Mouse (Mus musculus): ENCODE measurements at regions not wholly inside any gene's neighbourhood (a gene's known extent, or its start where the extent isn't known, plus 50 kb on each side); places are given as distances from the start of the nearest gene placed in this dataset.

GRCm38 (mm10) chr11:113175323-113175722 lies 393.3 kb downstream of the Sox9 start:
- TF ChIP-seq POLR2A (IDR thresholded peaks at IDR 0.05; ENCODE audit: low read depth, low read length) = no peak
- peak; percentile 78 for TF ChIP-seq CTCF (conservative IDR thresholded peaks at IDR 0.05; ENCODE audit: insufficient read depth, insufficient read length, low read depth, low read length)
- WGBS = 32% methylated on average over 6 of the region's 6 CpGs
- Histone ChIP-seq H3K4me3 (ENCODE audit: insufficient read depth, low read depth, low read length) (no peak overlapping the region), H3K27me3 (replicated peaks; ENCODE audit: control insufficient read depth, insufficient read depth, low read length) (no peaks in the 10 kb centered on the region), H3K36me3 (ENCODE audit: control insufficient read depth, insufficient read depth, low read length) (no peaks in the 10 kb centered on the region), H3K4me1 (ENCODE audit: control insufficient read depth, insufficient read depth, low read length) (peaks cover 7% of the 10 kb centered on the region; the same call in 1 of the 2 replicates), H3K27ac (ENCODE audit: insufficient read depth, low read depth, low read length) (no peak overlapping the region)
- DNase-seq = peak; percentile 39

DNA sequence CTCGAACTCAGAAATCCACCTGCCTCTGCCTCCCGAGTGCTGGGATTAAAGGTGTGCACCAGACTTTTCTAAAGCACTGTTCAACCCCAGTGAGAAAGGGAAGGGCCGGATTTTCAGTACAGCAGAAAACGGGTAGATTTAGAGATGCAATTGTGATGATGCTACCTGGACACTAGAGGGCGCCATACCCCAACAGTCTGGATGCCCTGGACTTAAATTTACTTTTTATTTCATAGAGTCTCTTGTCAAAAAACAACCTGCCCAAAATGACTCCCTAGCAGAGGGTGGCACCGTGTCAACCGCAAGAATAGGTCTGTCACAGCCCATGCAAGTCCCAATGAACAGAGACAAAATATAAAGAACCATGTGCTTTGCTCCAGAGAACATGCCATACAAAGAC lies 394.2 kb downstream of the Sox9 start:
- TF ChIP-seq POLR2A (IDR thresholded peaks at IDR 0.05; ENCODE audit: low read depth, low read length) (no peak), CTCF (conservative IDR thresholded peaks at IDR 0.05; ENCODE audit: insufficient read depth, insufficient read length, low read depth, low read length) (peak; percentile 77)
- Histone ChIP-seq H3K27me3 (replicated peaks; ENCODE audit: control insufficient read depth, insufficient read depth, low read length) (no peaks in the 10 kb centered on the region), H3K36me3 (ENCODE audit: control insufficient read depth, insufficient read depth, low read length) (no peaks in the 10 kb centered on the region), H3K4me1 (ENCODE audit: control insufficient read depth, insufficient read depth, low read length) (0 out of 2 replicates have a peak, but pooled peaks cover 3% of the 10 kb centered on the region), H3K4me3 (ENCODE audit: insufficient read depth, low read depth, low read length) (no peak overlapping the region), H3K27ac (ENCODE audit: insufficient read depth, low read depth, low read length) (no peak overlapping the region)
- 18% methylated on average over 7 of the region's 7 CpGs for WGBS
- peak; percentile 47 for DNase-seq

DNA sequence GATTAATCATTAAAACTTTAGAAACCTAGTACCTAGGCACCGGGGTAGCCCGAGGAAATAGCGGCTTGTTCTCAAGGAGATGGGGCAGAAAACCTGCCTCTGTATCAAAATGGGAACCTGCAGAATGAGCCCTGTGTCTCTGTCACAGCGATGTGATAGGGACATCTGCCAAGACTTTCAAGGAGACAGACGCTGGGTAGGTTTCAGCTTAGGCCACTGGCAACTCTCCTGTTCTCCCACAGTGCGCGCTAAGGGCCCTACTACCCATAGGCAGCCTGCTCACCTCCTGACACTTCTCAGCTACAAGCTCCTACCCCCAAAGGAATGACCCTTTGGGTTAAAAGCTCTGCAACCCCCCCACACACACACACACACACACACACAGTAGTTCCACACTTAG lies 396.4 kb downstream of the Sox9 start:
- no peak for TF ChIP-seq POLR2A (IDR thresholded peaks at IDR 0.05; ENCODE audit: low read depth, low read length)
- TF ChIP-seq CTCF (conservative IDR thresholded peaks at IDR 0.05; ENCODE audit: insufficient read depth, insufficient read length, low read depth, low read length) = no peak
- H3K4me3 ChIP-seq (ENCODE audit: insufficient read depth, low read depth, low read length) = no peak overlapping the region
- H3K27me3 ChIP-seq (replicated peaks; ENCODE audit: control insufficient read depth, insufficient read depth, low read length) = no peaks in the 10 kb centered on the region
- 60% methylated on average over 7 of the region's 7 CpGs for WGBS
- DNase-seq = no peak
- no peaks in the 10 kb centered on the region for H3K4me1 ChIP-seq (ENCODE audit: control insufficient read depth, insufficient read depth, low read length)
- no peaks in the 10 kb centered on the region for H3K36me3 ChIP-seq (ENCODE audit: control insufficient read depth, insufficient read depth, low read length)
- H3K27ac ChIP-seq (ENCODE audit: insufficient read depth, low read depth, low read length) = no peak overlapping the region

DNA sequence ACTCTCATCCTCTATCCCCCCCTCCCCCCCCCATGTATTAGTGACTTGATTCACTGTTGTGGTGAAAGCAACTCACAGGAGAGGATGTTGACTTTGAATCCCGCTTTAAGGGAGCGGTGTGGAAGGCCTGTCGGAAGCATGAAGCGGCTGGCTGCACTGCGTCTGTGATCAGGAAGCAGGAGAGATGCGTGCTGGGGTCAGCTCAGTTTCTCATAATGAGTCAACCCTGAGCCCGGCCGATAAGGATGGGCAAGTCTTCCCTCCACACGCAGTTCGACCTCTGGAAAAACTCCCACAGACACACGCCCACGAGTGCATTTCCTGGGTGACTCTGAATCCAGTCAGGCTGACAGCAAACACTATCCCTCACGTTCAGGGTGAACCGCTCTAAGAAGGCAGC lies 398.0 kb downstream of the Sox9 start:
- no peak for DNase-seq
- Histone ChIP-seq H3K27me3 (replicated peaks; ENCODE audit: control insufficient read depth, insufficient read depth, low read length) (no peaks in the 10 kb centered on the region), H3K36me3 (ENCODE audit: control insufficient read depth, insufficient read depth, low read length) (no peaks in the 10 kb centered on the region), H3K4me3 (ENCODE audit: insufficient read depth, low read depth, low read length) (no peak overlapping the region), H3K27ac (ENCODE audit: insufficient read depth, low read depth, low read length) (no peak overlapping the region), H3K4me1 (ENCODE audit: control insufficient read depth, insufficient read depth, low read length) (no peaks in the 10 kb centered on the region)
- TF ChIP-seq CTCF (conservative IDR thresholded peaks at IDR 0.05; ENCODE audit: insufficient read depth, insufficient read length, low read depth, low read length) (no peak), POLR2A (IDR thresholded peaks at IDR 0.05; ENCODE audit: low read depth, low read length) (no peak)
- WGBS = 48% methylated on average over 14 of the region's 14 CpGs

- no peaks in the 10 kb centered on the region for H3K27me3 ChIP-seq (replicated peaks; ENCODE audit: control insufficient read depth, insufficient read depth, low read length)
- DNase-seq = no peak
- no peaks in the 10 kb centered on the region for H3K36me3 ChIP-seq (ENCODE audit: control insufficient read depth, insufficient read depth, low read length)
- no peak overlapping the region for H3K27ac ChIP-seq (ENCODE audit: insufficient read depth, low read depth, low read length)
- H3K4me1 ChIP-seq (ENCODE audit: control insufficient read depth, insufficient read depth, low read length) = no peaks in the 10 kb centered on the region
- TF ChIP-seq CTCF (conservative IDR thresholded peaks at IDR 0.05; ENCODE audit: insufficient read depth, insufficient read length, low read depth, low read length) = no peak
- TF ChIP-seq POLR2A (IDR thresholded peaks at IDR 0.05; ENCODE audit: low read depth, low read length) = no peak
- H3K4me3 ChIP-seq (ENCODE audit: insufficient read depth, low read depth, low read length) = no peak overlapping the region
- WGBS = 68% methylated on average over 13 of the region's 13 CpGs
Measured at GRCm38 (mm10) chr11:113182083-113182861, 400.2 kb downstream of the Sox9 start.

- no peaks in the 10 kb centered on the region for H3K36me3 ChIP-seq (ENCODE audit: control insufficient read depth, insufficient read depth, low read length)
- H3K27ac ChIP-seq (ENCODE audit: insufficient read depth, low read depth, low read length) = no peak overlapping the region
- no peaks in the 10 kb centered on the region for H3K4me1 ChIP-seq (ENCODE audit: control insufficient read depth, insufficient read depth, low read length)
- WGBS = 49% methylated on average over 5 of the region's 5 CpGs
- no peaks in the 10 kb centered on the region for H3K27me3 ChIP-seq (replicated peaks; ENCODE audit: control insufficient read depth, insufficient read depth, low read length)
- H3K4me3 ChIP-seq (ENCODE audit: insufficient read depth, low read depth, low read length) = no peak overlapping the region
- TF ChIP-seq POLR2A (IDR thresholded peaks at IDR 0.05; ENCODE audit: low read depth, low read length) (no peak), CTCF (conservative IDR thresholded peaks at IDR 0.05; ENCODE audit: insufficient read depth, insufficient read length, low read depth, low read length) (no peak)
- DNase-seq = no peak
Measured at GRCm38 (mm10) chr11:113183556-113183955, 401.5 kb downstream of the Sox9 start.

DNA sequence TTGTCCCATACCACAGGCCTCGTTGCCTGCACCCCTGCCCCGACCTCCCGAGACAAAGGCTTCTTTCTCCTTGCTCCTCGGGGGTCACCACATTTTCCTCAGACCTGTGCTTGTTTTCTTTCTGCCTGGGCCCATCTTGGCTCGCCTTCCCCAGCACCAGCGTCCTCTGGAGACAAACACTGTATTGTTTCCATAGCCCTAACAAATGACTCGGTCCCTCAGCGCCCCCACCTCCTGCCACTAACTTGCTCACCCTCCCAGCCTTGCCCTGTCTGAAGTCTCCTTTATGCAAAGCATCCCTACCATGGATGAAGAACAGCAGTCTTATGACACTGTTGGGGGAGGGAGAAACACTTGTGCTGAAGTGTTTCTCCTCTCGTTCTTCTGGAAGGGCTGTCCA lies 402.1 kb downstream of the Sox9 start:
- TF ChIP-seq CTCF (conservative IDR thresholded peaks at IDR 0.05; ENCODE audit: insufficient read depth, insufficient read length, low read depth, low read length) (no peak), POLR2A (IDR thresholded peaks at IDR 0.05; ENCODE audit: low read depth, low read length) (no peak)
- Histone ChIP-seq H3K27me3 (replicated peaks; ENCODE audit: control insufficient read depth, insufficient read depth, low read length) (no peaks in the 10 kb centered on the region), H3K27ac (ENCODE audit: insufficient read depth, low read depth, low read length) (no peak overlapping the region), H3K4me1 (ENCODE audit: control insufficient read depth, insufficient read depth, low read length) (no peaks in the 10 kb centered on the region), H3K4me3 (ENCODE audit: insufficient read depth, low read depth, low read length) (no peak overlapping the region), H3K36me3 (ENCODE audit: control insufficient read depth, insufficient read depth, low read length) (no peaks in the 10 kb centered on the region)
- WGBS = 49% methylated on average over 9 of the region's 9 CpGs
- DNase-seq = no peak

Data from kidney, adult 2 months (tissue).